Mouse (Mus musculus): Measurements from ENCODE around the gene Fam181b.

DNA sequence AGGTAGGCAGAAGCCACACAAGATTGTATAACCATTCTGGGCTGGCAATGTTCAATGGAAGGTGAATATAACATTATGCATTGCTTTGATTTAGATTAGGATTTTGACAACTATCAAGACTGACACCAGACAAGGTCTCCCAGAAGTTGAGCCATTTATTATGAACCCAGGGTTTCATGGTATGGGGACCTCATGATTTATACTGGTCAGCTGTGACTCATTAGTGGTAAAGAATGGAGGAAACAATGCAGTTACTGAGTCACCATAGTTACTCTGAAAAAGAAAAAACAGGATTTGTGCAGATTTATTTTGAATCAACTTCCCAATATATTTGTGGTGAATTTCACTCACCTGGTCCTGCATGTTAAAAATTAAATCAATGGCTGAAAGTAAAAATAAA lies 18.8 kb upstream of the Fam181b start:
- TF ChIP-seq POLR2A (IDR thresholded peaks at IDR 0.05; ENCODE audit: borderline replicate concordance, extremely low read depth, low read depth, low read length) (no peak), CTCF (IDR thresholded peaks at IDR 0.05; ENCODE audit: insufficient read depth, low read length) (no peak)

All from lung, adult 2 months (tissue).